Mouse (Mus musculus) hindbrain, embryonic 11.5 days (tissue): ENCODE results near the gene Fig4. TPM values are rescaled to one million over a fixed set of nuclear protein-coding genes. Genes with fewer than 3 reads are reported as not detected.

Source experiments
- ATAC-seq: fragments of 200-750 bp; cut with Nextera tagmentation; 2 replicates; pipeline ENCODE4 v1.8.0; 2017; ENCODE audit warnings: mild to moderate bottlenecking, moderate TSS enrichment, moderate library complexity; ENCODE audit not compliant: low FRiP score
- DNase-seq: peaks from one replicate; pipeline ENCODE4 v3.0.0-alpha.2; 2015; ENCODE audit warnings: low spot score
- H3K27ac ChIP-seq: fragments of 300-500 bp; sonication (generic); 2 replicates; pipeline ENCODE4 v1.5.1; 2014; ENCODE audit warnings: mild to moderate bottlenecking, low read depth, low read length
- H3K27me3 ChIP-seq: fragments of 300-500 bp; sonication (generic); 2 replicates; pipeline ENCODE4 v1.6.1; 2014; ENCODE audit warnings: mild to moderate bottlenecking, low read length, moderate library complexity, mixed read lengths; ENCODE audit not compliant: control insufficient read depth, insufficient read depth
- H3K36me3 ChIP-seq: fragments of 300-500 bp; sonication (generic); 2 replicates; pipeline ENCODE4 v1.6.1; 2014; ENCODE audit warnings: mild to moderate bottlenecking, low read length, moderate library complexity, mixed read lengths; ENCODE audit not compliant: control insufficient read depth, insufficient read depth
- H3K4me1 ChIP-seq: fragments of 300-500 bp; sonication (generic); replicated peaks from 2 replicates; pipeline ENCODE4 v1.6.1; 2014; ENCODE audit warnings: low read length, mixed read lengths; ENCODE audit not compliant: control insufficient read depth, insufficient read depth
- H3K4me2 ChIP-seq: fragments of 300-500 bp; sonication (generic); replicated peaks from 2 replicates; pipeline ENCODE4 v1.6.1; 2014; ENCODE audit warnings: mild to moderate bottlenecking, low read depth, low read length
- H3K4me3 ChIP-seq: fragments of 300-500 bp; sonication (generic); 2 replicates; pipeline ENCODE4 v1.5.1; 2014; ENCODE audit warnings: low read depth, low read length
- H3K9ac ChIP-seq: fragments of 300-500 bp; sonication (generic); 2 replicates; pipeline ENCODE4 v1.6.1; 2014; ENCODE audit warnings: low read depth, low read length
- H3K9me3 ChIP-seq: fragments of 300-500 bp; sonication (generic); 2 replicates; pipeline ENCODE4 v1.6.1; 2016; ENCODE audit warnings: low read length; ENCODE audit not compliant: control insufficient read depth
- WGBS: fragments of 180-500 bp; shearing (Covaris S2); extraction: QIAGEN DNeasy Blood & Tissue Kit; methylation state at CpG from one replicate; pipeline ENCODE4 v1.1.7; 2014; 5-methylcytosine and 5-hydroxymethylcytosine counted together
- polyA plus RNA-seq: library from polyadenylated mRNA; unstranded; fragments of >200 nt; fragmentation: Nextera tagmentation; extraction: Ambion mirVana; gene quantifications from 2 replicates; pipeline ENCODE4 v1.2.1, GENCODE M21; 2014

The Fig4 gene
- polyA plus RNA-seq, 1 experiment from 2014 or later: 23.3 TPM

DNA sequence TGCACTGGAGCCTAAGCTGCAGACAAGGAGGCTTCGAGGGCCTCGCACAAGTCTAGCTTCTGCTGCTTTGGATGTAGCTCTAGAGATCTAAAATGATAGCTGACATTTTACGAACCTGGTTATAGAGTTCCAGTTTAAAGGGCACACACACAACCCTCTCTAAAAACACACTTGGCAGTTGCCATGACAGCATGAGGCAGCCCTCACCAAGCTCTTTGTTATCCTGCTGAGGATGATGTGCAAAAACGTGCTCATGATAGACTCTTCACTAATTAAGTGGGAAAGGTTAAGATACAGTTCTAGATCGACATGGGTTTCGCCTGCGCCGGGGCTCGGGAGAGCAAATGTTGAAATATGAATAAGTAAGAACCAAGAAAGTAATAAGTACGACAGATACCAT lies 84.2 kb downstream of the Fig4 start:
- no peaks in the 10 kb centered on the region for H3K27me3 ChIP-seq
- ATAC-seq: no peak
- WGBS: 82% methylated on average over 10 of the region's 10 CpGs
- no peak overlapping the region for H3K27ac ChIP-seq
- H3K4me2 ChIP-seq: no peak overlapping the region
- no peak overlapping the region for H3K4me3 ChIP-seq
- no peak for DNase-seq
- no peaks in the 10 kb centered on the region for H3K9me3 ChIP-seq
- no peaks in the 10 kb centered on the region for H3K36me3 ChIP-seq
- H3K9ac ChIP-seq: no peak overlapping the region
- H3K4me1 ChIP-seq: no peaks in the 10 kb centered on the region

DNA sequence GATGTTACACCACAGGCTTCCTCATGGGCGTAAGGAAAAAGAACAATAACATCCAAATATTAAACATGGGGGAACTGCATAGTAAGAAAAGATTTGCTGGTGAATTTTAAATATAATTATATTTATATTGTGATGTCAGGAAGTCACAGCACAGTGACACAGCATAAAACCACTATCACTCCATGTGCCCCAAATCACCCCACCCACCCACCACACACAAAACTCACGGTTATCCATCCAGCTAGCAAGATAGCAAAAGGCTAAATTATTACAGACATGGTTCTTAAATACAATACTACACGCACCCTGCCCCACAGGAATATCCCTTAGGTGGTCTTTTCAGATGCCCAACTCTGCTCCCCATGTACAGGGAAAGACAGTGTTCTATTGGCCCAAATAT lies 89.0 kb downstream of the Fig4 start:
- no peak overlapping the region for H3K27ac ChIP-seq
- H3K4me2 ChIP-seq: no peak overlapping the region
- ATAC-seq: no peak
- H3K9ac ChIP-seq: no peak overlapping the region
- no peaks in the 10 kb centered on the region for H3K36me3 ChIP-seq
- H3K4me3 ChIP-seq: no peak overlapping the region
- no peaks in the 10 kb centered on the region for H3K27me3 ChIP-seq
- no peak for DNase-seq
- H3K9me3 ChIP-seq: no peaks in the 10 kb centered on the region
- 94% methylated on average over 3 of the region's 3 CpGs for WGBS
- no peaks in the 10 kb centered on the region for H3K4me1 ChIP-seq

DNA sequence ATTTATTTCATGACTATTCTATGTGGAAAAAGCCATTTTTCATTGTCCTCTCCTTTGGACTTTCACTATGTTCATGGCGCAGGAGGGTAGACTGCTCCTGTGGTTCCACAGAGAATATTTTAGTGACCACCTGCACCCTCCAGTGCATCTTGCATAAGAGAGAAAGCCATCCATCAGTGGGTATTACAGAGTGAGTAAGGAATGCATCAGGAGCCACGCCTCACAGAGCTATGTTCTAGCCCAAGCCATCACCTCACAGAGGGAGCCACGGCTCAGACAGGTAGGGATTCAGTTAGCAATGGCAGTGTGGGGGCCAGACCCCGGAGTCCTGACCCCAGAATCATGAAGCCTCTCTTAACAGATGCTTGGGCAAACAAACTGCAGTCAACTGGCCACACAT lies 93.5 kb downstream of the Fig4 start:
- H3K27ac ChIP-seq: no peak overlapping the region
- no peak for ATAC-seq

DNA sequence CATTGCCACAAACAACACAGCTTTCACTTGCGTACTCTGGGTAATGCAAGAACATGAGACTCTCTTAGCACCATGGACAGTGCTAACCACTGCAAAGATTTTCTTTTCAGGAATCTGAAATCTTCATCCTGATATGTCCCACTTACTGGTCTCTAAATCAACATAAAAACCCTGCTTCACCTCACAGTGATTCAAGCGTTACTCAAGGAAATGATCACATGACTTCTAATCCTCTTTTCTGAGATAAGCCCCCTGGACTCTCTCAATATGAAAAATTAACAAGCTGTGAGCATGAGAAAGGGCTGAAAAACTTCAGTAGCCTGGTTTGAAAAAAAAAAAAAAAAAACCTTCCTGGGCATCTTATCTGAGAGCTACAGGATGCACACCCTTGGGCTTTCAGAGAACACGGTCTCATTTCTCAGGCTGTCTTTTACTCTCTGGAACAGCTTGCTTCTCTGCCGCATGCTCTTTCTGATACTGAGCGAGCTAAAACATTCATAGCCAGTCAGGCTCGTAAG lies 94.1 kb downstream of the Fig4 start:
- Histone ChIP-seq H3K9me3 (no peaks in the 10 kb centered on the region), H3K9ac (no peak overlapping the region), H3K4me1 (no peaks in the 10 kb centered on the region), H3K36me3 (no peaks in the 10 kb centered on the region), H3K4me3 (no peak overlapping the region), H3K27ac (no peak overlapping the region), H3K27me3 (no peaks in the 10 kb centered on the region), H3K4me2 (no peak overlapping the region)
- DNase-seq: peak; percentile 12
- 76% methylated on average over 6 of the region's 6 CpGs for WGBS
- ATAC-seq: no peak

More for the DNA sequence above, 93.5 kb downstream of the Fig4 start:
- no peaks in the 10 kb centered on the region for H3K4me1 ChIP-seq
- DNase-seq: no peak
- no peak overlapping the region for H3K4me2 ChIP-seq
- H3K4me3 ChIP-seq: no peak overlapping the region
- no peak overlapping the region for H3K9ac ChIP-seq
- no peaks in the 10 kb centered on the region for H3K27me3 ChIP-seq
- 80% methylated on average over 4 of the region's 4 CpGs for WGBS
- H3K36me3 ChIP-seq: no peaks in the 10 kb centered on the region
- no peaks in the 10 kb centered on the region for H3K9me3 ChIP-seq

DNA sequence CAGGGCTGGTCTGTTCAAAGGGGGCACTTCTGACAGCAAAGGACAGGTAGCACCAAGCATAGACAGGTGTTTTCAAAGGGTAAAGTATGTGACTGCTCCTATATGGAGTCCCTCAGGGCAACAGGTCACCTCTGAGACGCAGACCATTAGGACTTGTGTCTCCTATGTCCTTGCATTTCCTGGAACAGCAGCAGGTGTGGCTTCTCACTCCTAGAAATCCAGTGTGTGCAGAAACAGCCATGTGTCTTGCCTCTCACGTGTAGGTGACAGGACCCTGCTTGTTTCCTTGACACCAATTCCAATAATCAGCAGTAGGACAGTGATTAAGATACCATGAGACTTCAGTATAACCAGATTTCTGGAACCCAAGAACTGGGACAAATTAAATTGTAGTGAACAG lies 97.4 kb downstream of the Fig4 start:
- DNase-seq: no peak
- no peak overlapping the region for H3K4me2 ChIP-seq
- WGBS: 79% methylated on average over 2 of the region's 2 CpGs

DNA sequence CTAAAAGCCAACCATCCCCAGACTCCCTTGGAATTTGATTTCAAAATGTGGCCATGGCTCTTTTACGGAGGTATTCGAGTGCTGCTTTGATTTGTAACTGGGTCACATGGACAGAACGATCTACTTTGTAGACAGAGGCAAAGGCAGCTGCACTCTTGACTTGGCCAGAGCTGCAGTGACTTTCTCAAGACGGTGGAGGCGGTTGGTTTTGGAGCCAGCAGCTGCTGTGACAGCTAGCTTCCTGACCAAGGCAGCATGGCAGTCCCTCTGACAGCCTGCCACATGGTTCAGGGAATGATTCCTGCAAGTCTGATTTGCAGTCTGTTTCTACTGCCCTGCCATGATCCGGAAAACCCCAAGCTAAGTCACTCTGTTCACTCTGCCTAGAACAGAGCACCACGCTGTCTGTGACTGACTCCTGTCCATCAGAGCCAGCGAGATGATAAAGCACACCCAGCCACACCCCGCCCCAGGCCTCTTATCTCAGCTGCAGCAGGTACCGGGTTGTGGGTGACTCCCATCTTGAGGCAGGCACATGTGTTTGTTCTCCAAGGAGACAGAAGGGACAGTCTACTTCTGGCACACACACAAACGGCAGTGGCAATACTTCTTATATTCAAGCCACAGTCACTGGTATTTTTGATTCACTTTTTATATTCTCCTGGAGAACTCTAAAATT lies 98.3 kb downstream of the Fig4 start:
- no peaks in the 10 kb centered on the region for H3K36me3 ChIP-seq
- no peaks in the 10 kb centered on the region for H3K27me3 ChIP-seq
- H3K27ac ChIP-seq: no peak overlapping the region
- H3K9ac ChIP-seq: no peak overlapping the region
- 82% methylated on average over 11 of the region's 11 CpGs for WGBS
- no peak overlapping the region for H3K4me2 ChIP-seq
- no peaks in the 10 kb centered on the region for H3K9me3 ChIP-seq
- H3K4me1 ChIP-seq: no peaks in the 10 kb centered on the region
- DNase-seq: no peak
- no peak overlapping the region for H3K4me3 ChIP-seq
- ATAC-seq: no peak

More for the DNA sequence above, 97.4 kb downstream of the Fig4 start:
- ATAC-seq: no peak
- no peak overlapping the region for H3K4me3 ChIP-seq
- H3K27ac ChIP-seq: no peak overlapping the region
- no peaks in the 10 kb centered on the region for H3K36me3 ChIP-seq
- no peaks in the 10 kb centered on the region for H3K4me1 ChIP-seq
- no peaks in the 10 kb centered on the region for H3K9me3 ChIP-seq
- H3K27me3 ChIP-seq: no peaks in the 10 kb centered on the region
- H3K9ac ChIP-seq: no peak overlapping the region

DNA sequence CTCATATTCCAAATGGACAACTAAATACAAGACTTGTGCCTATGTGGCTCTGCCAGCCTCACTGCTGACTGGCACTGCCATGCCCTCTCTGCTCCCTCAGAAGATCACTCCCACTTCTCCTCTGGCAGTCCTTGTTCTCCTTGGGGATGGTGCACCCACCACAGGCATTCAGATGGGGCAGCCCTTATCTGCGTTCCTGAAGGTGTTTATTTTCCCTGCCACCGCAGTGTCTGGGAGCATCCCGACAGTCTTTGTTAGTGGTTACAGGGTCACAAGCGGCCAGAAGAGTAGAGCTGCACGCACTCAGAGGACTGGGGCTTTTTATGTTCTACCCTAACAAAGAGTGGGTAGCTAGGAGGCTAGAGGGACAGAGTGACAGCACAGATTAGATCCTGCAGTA lies 98.9 kb downstream of the Fig4 start:
- no peak overlapping the region for H3K4me2 ChIP-seq

DNA sequence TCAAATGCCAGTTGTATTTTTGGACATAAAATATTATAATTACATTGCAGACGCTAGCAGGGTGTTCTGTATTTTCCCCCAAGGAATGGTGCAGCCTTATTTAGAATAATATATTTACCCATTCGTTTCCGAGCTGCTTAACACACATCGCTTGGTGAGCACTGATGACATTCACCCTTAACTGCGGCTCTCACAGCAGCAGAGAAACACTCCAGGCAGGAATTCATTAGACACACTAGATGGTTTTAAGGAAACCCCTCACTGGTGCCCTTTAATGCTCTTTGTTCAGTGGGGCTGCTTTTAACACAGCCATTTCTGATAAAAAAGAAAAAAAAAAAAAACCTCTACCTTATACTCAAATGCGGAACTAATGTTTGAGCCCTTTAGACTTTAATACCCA lies 104.3 kb downstream of the Fig4 start:
- 65% methylated on average over 6 of the region's 6 CpGs for WGBS
- H3K4me3 ChIP-seq: no peak overlapping the region
- DNase-seq (no peak), ATAC-seq (no peak)
- H3K9me3 ChIP-seq: no peaks in the 10 kb centered on the region
- H3K36me3 ChIP-seq: no peaks in the 10 kb centered on the region
- H3K4me1 ChIP-seq: no peaks in the 10 kb centered on the region
- no peak overlapping the region for H3K9ac ChIP-seq
- no peak overlapping the region for H3K4me2 ChIP-seq
- no peaks in the 10 kb centered on the region for H3K27me3 ChIP-seq
- no peak overlapping the region for H3K27ac ChIP-seq

More for the DNA sequence above, 98.9 kb downstream of the Fig4 start:
- no peak for DNase-seq
- WGBS: 58% methylated on average over 5 of the region's 5 CpGs
- Histone ChIP-seq H3K27ac (no peak overlapping the region), H3K27me3 (no peaks in the 10 kb centered on the region), H3K9me3 (no peaks in the 10 kb centered on the region), H3K9ac (no peak overlapping the region), H3K4me1 (no peaks in the 10 kb centered on the region), H3K4me3 (no peak overlapping the region), H3K36me3 (no peaks in the 10 kb centered on the region)
- no peak for ATAC-seq

DNA sequence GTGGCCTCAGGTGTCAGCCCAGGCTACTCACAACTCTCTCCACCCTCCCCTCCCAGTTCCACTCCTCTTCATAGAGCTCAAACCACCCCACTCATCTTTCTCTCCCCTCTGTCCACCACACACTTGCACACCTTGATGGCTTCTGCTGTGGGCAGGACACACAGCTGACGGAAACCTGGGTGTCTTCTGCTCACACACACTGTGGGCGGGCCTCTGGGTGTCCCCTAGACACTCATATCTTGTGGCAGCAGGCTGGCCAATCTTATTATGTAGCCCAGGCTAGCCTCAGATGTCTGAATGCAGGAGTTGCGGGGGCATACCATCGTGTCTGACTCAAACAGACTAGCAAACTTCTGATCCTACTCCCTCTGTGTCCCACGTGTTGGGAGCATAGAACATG lies 105.3 kb downstream of the Fig4 start:
- H3K27ac ChIP-seq: no peak overlapping the region
- H3K27me3 ChIP-seq: no peaks in the 10 kb centered on the region
- no peak overlapping the region for H3K9ac ChIP-seq
- no peaks in the 10 kb centered on the region for H3K9me3 ChIP-seq
- H3K4me3 ChIP-seq: no peak overlapping the region
- H3K36me3 ChIP-seq: no peaks in the 10 kb centered on the region
- H3K4me1 ChIP-seq: no peaks in the 10 kb centered on the region
- H3K4me2 ChIP-seq: no peak overlapping the region
- ATAC-seq (no peak), DNase-seq (no peak)
- WGBS: 89% methylated on average over 5 of the region's 5 CpGs
